7 mouse cellular contexts compared by ENCODE assay signal in genomic region chr9:77543351-77544321, GRCm38 (mm10). TPM values are rescaled to one million over a fixed set of nuclear protein-coding genes. Genes with fewer than 3 reads are reported as not detected.
DNase-seq lines count a peak whose midpoint lies in the region; ATAC-seq and TF ChIP-seq lines count a peak whose summit lies in the region.

No protein-coding gene starts in this region.

- no peak; a peak in 1 of 4 replicates for TF ChIP-seq POLR2A in MEL (IDR thresholded peaks at IDR 0.05; ENCODE audit: control insufficient read depth in 1 of 2, insufficient read depth in 1 of 2, low read depth in 1 of 2, low read length in 2 of 2, poor library complexity in 1 of 2)
- TF ChIP-seq POLR2A in bone marrow macrophage, adult 2 months (IDR thresholded peaks at IDR 0.05; ENCODE audit: borderline replicate concordance, low read depth, low read length), result no peak

- DNase-seq in MEL (ENCODE audit: low read depth, low spot score), result peak; percentile 75
- DNase-seq in forebrain, embryonic 10.5 days (ENCODE audit: extremely low spot score, low spot score), result peak; percentile 52
- DNase-seq in hindbrain, embryonic 10.5 days (ENCODE audit: low spot score), result peak; percentile 55
- peak; percentile 37 for DNase-seq in left cerebral cortex, postnatal 4 days
- peak; percentile 21 for DNase-seq in spleen, adult 12 weeks (ENCODE audit: low spot score)

- H3K79me2 ChIP-seq in MEL (ENCODE audit: control insufficient read depth, insufficient read depth, low read length, poor library complexity), result peaks cover 5% of the 10 kb centered on the region; the same call in 1 of the 2 replicates

- peak overlapping the region; percentile 63 to 91 for H3K4me3 ChIP-seq in MEL (ENCODE audit: control insufficient read depth in 1 of 2, insufficient read depth in 1 of 2, low read depth in 2 of 2, low read length in 2 of 2)
- H3K4me3 ChIP-seq in bone marrow macrophage, adult 2 months (ENCODE audit: insufficient read depth, low read length), result peak overlapping the region; percentile 70
- H3K4me3 ChIP-seq in forebrain, embryonic 10.5 days, result peak overlapping the region; percentile 86
- peak overlapping the region; percentile 79 for H3K4me3 ChIP-seq in hindbrain, embryonic 10.5 days

- H3K36me3 ChIP-seq in MEL (ENCODE audit: control insufficient read depth in 1 of 2, insufficient read depth in 2 of 2, low read length in 2 of 2), result peaks cover 0 to 3% of the 10 kb centered on the region in 2 experiments; a peak in 2 of 4 replicates
- peaks cover 6% of the 10 kb centered on the region; the same call in 1 of the 2 replicates for H3K36me3 ChIP-seq in forebrain, embryonic 10.5 days (replicated peaks)
- no peaks in the 10 kb centered on the region for H3K36me3 ChIP-seq in hindbrain, embryonic 10.5 days

- peak overlapping the region; percentile 41 for H3K27ac ChIP-seq in MEL (ENCODE audit: control insufficient read depth, low read depth, low read length)
- H3K27ac ChIP-seq in bone marrow macrophage, adult 2 months (ENCODE audit: insufficient read depth, low read depth, low read length), result no peak overlapping the region
- peak overlapping the region; percentile 94 for H3K27ac ChIP-seq in forebrain, embryonic 10.5 days
- H3K27ac ChIP-seq in hindbrain, embryonic 10.5 days, result peak overlapping the region; percentile 92

- H3K4me1 ChIP-seq in MEL (ENCODE audit: control insufficient read depth in 1 of 2, insufficient read depth in 2 of 2, low read length in 2 of 2), result peaks cover 0 to 6% of the 10 kb centered on the region in 2 experiments; a peak in 2 of 4 replicates
- H3K4me1 ChIP-seq in bone marrow macrophage, adult 2 months (ENCODE audit: control insufficient read depth, insufficient read depth, low read length), result peaks cover 3% of the 10 kb centered on the region; the same call in 1 of the 2 replicates
- H3K4me1 ChIP-seq in forebrain, embryonic 10.5 days, result peaks cover 62% of the 10 kb centered on the region
- peaks cover 33% of the 10 kb centered on the region for H3K4me1 ChIP-seq in hindbrain, embryonic 10.5 days (replicated peaks)

- H3K27me3 ChIP-seq in MEL (ENCODE audit: control insufficient read depth in 1 of 2, insufficient read depth in 2 of 2, low read length in 2 of 2), result no peaks in the 10 kb centered on the region; a peak in 2 of 4 replicates
- 0 out of 2 replicates have a peak, but pooled peaks cover 3% of the 10 kb centered on the region for H3K27me3 ChIP-seq in forebrain, embryonic 10.5 days (ENCODE audit: poor library complexity, severe bottlenecking)
- H3K27me3 ChIP-seq in hindbrain, embryonic 10.5 days (ENCODE audit: insufficient read depth, poor library complexity, severe bottlenecking), result 0 out of 2 replicates have a peak, but pooled peaks cover 3% of the 10 kb centered on the region

- peak; percentile 74 for ATAC-seq in megakaryocyte-erythroid progenitor cell, adult 5-6 weeks (replicated peaks; ENCODE audit: low FRiP score, low TSS enrichment, poor library complexity, severe bottlenecking)

- TF ChIP-seq EP300 in MEL (IDR thresholded peaks at IDR 0.05; ENCODE audit: low read depth in 1 of 2, low read length in 2 of 2), result peak; percentile 48 to 63

- TF ChIP-seq RAD21 in MEL (IDR thresholded peaks at IDR 0.05; ENCODE audit: low read depth, low read length), result no peak; the same call in 1 of the 2 replicates

- 1% methylated on average over 40 of the region's 40 CpGs for WGBS in forebrain, embryonic 10.5 days
- under 1% methylated on average over 40 of the region's 40 CpGs for WGBS in hindbrain, embryonic 10.5 days

- intact Hi-C loops in left cerebral cortex, postnatal 4 days (cut with DNase I), result no loop called here

- H3K9me3 ChIP-seq in MEL (replicated peaks; ENCODE audit: insufficient read depth, low read length), result no peaks in the 10 kb centered on the region
- no peaks in the 10 kb centered on the region for H3K9me3 ChIP-seq in forebrain, embryonic 10.5 days
- H3K9me3 ChIP-seq in hindbrain, embryonic 10.5 days, result no peaks in the 10 kb centered on the region

- TF ChIP-seq CTCF in MEL (IDR thresholded peaks at IDR 0.05 in 2 of 3, conservative IDR thresholded peaks at IDR 0.05 in 1 of 3; ENCODE audit: control insufficient read depth in 1 of 3, insufficient read depth in 1 of 3, low read depth in 2 of 3, low read length in 3 of 3, poor library complexity in 1 of 3, severe bottlenecking in 1 of 3), result peak in 2 of 3 experiments; percentile 33 to 38; a peak in 3 of 6 replicates
- no peak for TF ChIP-seq CTCF in bone marrow macrophage, adult 2 months (IDR thresholded peaks at IDR 0.05; ENCODE audit: low read depth, low read length)

- H3K9ac ChIP-seq in MEL (ENCODE audit: control insufficient read depth, low read depth, low read length, poor library complexity, severe bottlenecking), result peak overlapping the region; percentile 88

TF ChIP-seq in MEL, 35 proteins besides CTCF, POLR2A, EP300 and RAD21:
- peak; percentile 43; the same call in 1 of the 2 replicates for TF ChIP-seq RCOR1 (IDR thresholded peaks at IDR 0.05; ENCODE audit: low read depth, low read length)
- TF ChIP-seq JUND (IDR thresholded peaks at IDR 0.05; ENCODE audit: low read depth, low read length), result no peak
- peak; percentile 52; the same call in 1 of the 2 replicates for TF ChIP-seq MXI1 (IDR thresholded peaks at IDR 0.05; ENCODE audit: low read depth, low read length)
- peak; percentile 6; the same call in 1 of the 2 replicates for TF ChIP-seq BHLHE40 (IDR thresholded peaks at IDR 0.05; ENCODE audit: borderline replicate concordance, low read depth, low read length)
- TF ChIP-seq TBP (IDR thresholded peaks at IDR 0.05; ENCODE audit: low read depth, low read length), result 0 out of 2 replicates have a peak, but pooled peaks have one; percentile 46
- peak; percentile 62 for TF ChIP-seq SIN3A (IDR thresholded peaks at IDR 0.05; ENCODE audit: low read length)
- 0 out of 2 replicates have a peak, but pooled peaks have one; percentile 20 for TF ChIP-seq MAFK (IDR thresholded peaks at IDR 0.05; ENCODE audit: borderline replicate concordance, low read depth, low read length)
- TF ChIP-seq GATA1 (IDR thresholded peaks at IDR 0.05; ENCODE audit: low read depth, low read length), result peak; percentile 56; the same call in 1 of the 2 replicates
- peak; percentile 65 for TF ChIP-seq TCF12 (IDR thresholded peaks at IDR 0.05; ENCODE audit: low read depth, low read length)
- 0 out of 2 replicates have a peak, but pooled peaks have one; percentile 42 for TF ChIP-seq CHD1 (IDR thresholded peaks at IDR 0.05; ENCODE audit: low read depth, low read length)
- peak; percentile 76 for TF ChIP-seq ETS1 (IDR thresholded peaks at IDR 0.05; ENCODE audit: low read depth, low read length)
- no peak for TF ChIP-seq ZKSCAN1 (IDR thresholded peaks at IDR 0.05; ENCODE audit: low read depth, low read length)
- no peak for TF ChIP-seq E2F4 (IDR thresholded peaks at IDR 0.05; ENCODE audit: borderline replicate concordance, low read depth, low read length)
- TF ChIP-seq POLR2AphosphoS2 (IDR thresholded peaks at IDR 0.05; ENCODE audit: low read length), result peak; percentile 6; the same call in 1 of the 2 replicates
- no peak for TF ChIP-seq HCFC1 (IDR thresholded peaks at IDR 0.05; ENCODE audit: low read depth, low read length)
- TF ChIP-seq SMC3 (IDR thresholded peaks at IDR 0.05; ENCODE audit: low read depth, low read length), result peak; percentile 34
- TF ChIP-seq MAZ (IDR thresholded peaks at IDR 0.05; ENCODE audit: low read depth, low read length), result 0 out of 2 replicates have a peak, but pooled peaks have one; percentile 16

RNA-seq across cellular contexts. Expression of gene Lrrc1, which starts 1.0 kb away (rescaled TPM):
- 5.3 and 5.7 TPM in 2 replicates for total RNA-seq in MEL (2012; rRNA removed)
- 10 to 100 TPM in 1 of 2 experiments, not detected in 1; 12.1 TPM for polyA plus RNA-seq in MEL (2012; ENCODE audit: insufficient read depth in 1 of 2, insufficient read length in 2 of 2, low read depth in 1 of 2, low replicate concordance in 2 of 2, missing spikeins in 1 of 2)
- polyA plus RNA-seq in bone marrow macrophage, adult 2 months (2012; ENCODE audit: insufficient read depth, insufficient read length, missing spikeins), result 1.2 and 1.6 TPM in 2 replicates
- polyA plus RNA-seq in forebrain, embryonic 10.5 days (2016; fragmentation: Nextera tagmentation; extraction: Ambion mirVana), result 14.4 and 15.9 TPM in 2 replicates
- polyA plus RNA-seq in hindbrain, embryonic 10.5 days (2016; fragmentation: Nextera tagmentation; extraction: Ambion mirVana), result 6.3 and 8.0 TPM in 2 replicates
- 1 to 10 TPM; 8.0 to 8.3 TPM for total RNA-seq in left cerebral cortex, postnatal 4 days (2021)
- total RNA-seq in megakaryocyte-erythroid progenitor cell, adult 5-6 weeks (2014; fragmentation: Nextera tagmentation), result 15.2 and 19.6 TPM in 2 replicates
- 11.0 and 12.1 TPM in 2 replicates for total RNA-seq in megakaryocyte-erythroid progenitor cell, adult 5-6 weeks (2017)

Comparison
In these comparisons a context has a peak if more than half of its experiments do, and no peak if none do; other contexts are left out.
1. DNase-seq: peak in every context shown above with its lines; median percentile 75 in MEL; 55 in hindbrain, embryonic 10.5 days; 52 in forebrain, embryonic 10.5 days; 37 in left cerebral cortex, postnatal 4 days; 21 in spleen, adult 12 weeks.